ENCODE assay signal across 11 mouse cellular contexts in genomic region chr7:12749431-12750198, GRCm38 (mm10). TPM values are rescaled to one million over a fixed set of nuclear protein-coding genes. Genes with fewer than 3 reads are reported as not detected.
DNase-seq lines count a peak whose midpoint lies in the region; ATAC-seq and TF ChIP-seq lines count a peak whose summit lies in the region.
"Had no signal": no experiment of that assay in that cellular context is flagged by ENCODE, and none has a peak within 500 bp of the region (broad histone marks: within the 10 kb centered on the region; RNA-seq: fewer than 3 reads in every experiment).

No protein-coding gene starts in this region.

- DNase-seq in embryo, embryonic 10.5 days (ENCODE audit: low spot score): peak; percentile 12
- no peak for DNase-seq in embryo, embryonic 10 days (ENCODE audit: low spot score)
- DNase-seq in stomach, postnatal 0 days (ENCODE audit: low spot score): no peak
- DNase-seq in yolk sac, embryonic 10.5 days (ENCODE audit: low spot score): peak; percentile 13
- DNase-seq in left cerebral cortex, postnatal 14 days (ENCODE audit: low spot score in 2 of 2): no peak
- DNase-seq in spleen, adult 18-20 months: no peak
- DNase-seq: lung, adult 18-20 months had no signal

- no peak overlapping the region for H3K4me3 ChIP-seq in stomach, embryonic 14.5 days (ENCODE audit: low read depth, low read length)
- H3K4me3 ChIP-seq in stomach, postnatal 0 days (ENCODE audit: low read depth, low read length): no peak overlapping the region
- peak overlapping the region; percentile 20 for H3K4me3 ChIP-seq in limb, embryonic 15.5 days

- H3K4me2 ChIP-seq in stomach, embryonic 14.5 days (replicated peaks; ENCODE audit: low read depth, low read length): no peak overlapping the region
- no peak overlapping the region for H3K4me2 ChIP-seq in stomach, postnatal 0 days (replicated peaks; ENCODE audit: low read depth)
- peak overlapping the region; percentile 5; the same call in 1 of the 2 replicates for H3K4me2 ChIP-seq in limb, embryonic 15.5 days

- no peak for TF ChIP-seq EP300 in stomach, postnatal 0 days (optimal IDR thresholded peaks at IDR 0.05)

- no peak for TF ChIP-seq CTCF in stomach, postnatal 0 days (IDR thresholded peaks at IDR 0.05; ENCODE audit: low read depth)

- 0 out of 2 replicates have a peak, but pooled peaks have one; percentile 58 for ATAC-seq in stomach, embryonic 14.5 days (ENCODE audit: insufficient number of reproducible peaks, insufficient read depth, low FRiP score, low read depth)
- ATAC-seq in stomach, postnatal 0 days (ENCODE audit: low FRiP score, low TSS enrichment): no peak
- no peak for ATAC-seq in limb, embryonic 15.5 days (ENCODE audit: insufficient number of reproducible peaks, low FRiP score, low TSS enrichment, low read depth)

- H3K9me3 ChIP-seq in stomach, embryonic 14.5 days (ENCODE audit: control insufficient read depth, low read depth, low read length): no peaks in the 10 kb centered on the region
- H3K9me3 ChIP-seq in stomach, postnatal 0 days (ENCODE audit: control insufficient read depth, low read length): no peaks in the 10 kb centered on the region
- H3K9me3 ChIP-seq in limb, embryonic 15.5 days: no peaks in the 10 kb centered on the region

- H3K27me3 ChIP-seq in stomach, embryonic 14.5 days (ENCODE audit: control insufficient read depth, insufficient read depth, low read length): no peaks in the 10 kb centered on the region
- H3K27me3 ChIP-seq in stomach, postnatal 0 days (ENCODE audit: control insufficient read depth, insufficient read depth, low read length): no peaks in the 10 kb centered on the region
- H3K27me3 ChIP-seq in limb, embryonic 15.5 days: no peaks in the 10 kb centered on the region

- intact Hi-C loops in left cerebral cortex, postnatal 14 days (cut with DNase I): no loop called here

- H3K27ac ChIP-seq in stomach, embryonic 14.5 days (ENCODE audit: low read length): no peak overlapping the region
- no peak overlapping the region for H3K27ac ChIP-seq in stomach, postnatal 0 days (replicated peaks)
- no peak overlapping the region for H3K27ac ChIP-seq in limb, embryonic 15.5 days

- no peak overlapping the region for H3K9ac ChIP-seq in stomach, embryonic 14.5 days (replicated peaks; ENCODE audit: low read depth, low read length)
- H3K9ac ChIP-seq in stomach, postnatal 0 days (ENCODE audit: low read length): no peak overlapping the region
- no peak overlapping the region for H3K9ac ChIP-seq in limb, embryonic 15.5 days

- WGBS in stomach, embryonic 14.5 days: 71% methylated on average over 24 of the region's 24 CpGs
- WGBS in stomach, postnatal 0 days: 75% methylated on average over 24 of the region's 24 CpGs
- 70% methylated on average over 24 of the region's 24 CpGs for WGBS in limb, embryonic 15.5 days

- H3K36me3 ChIP-seq in stomach, embryonic 14.5 days (ENCODE audit: control insufficient read depth, insufficient read depth, low read length): no peaks in the 10 kb centered on the region
- H3K36me3 ChIP-seq in stomach, postnatal 0 days (ENCODE audit: control insufficient read depth, insufficient read depth, low read length): no peaks in the 10 kb centered on the region
- H3K36me3 ChIP-seq in limb, embryonic 15.5 days: no peaks in the 10 kb centered on the region

- H3K4me1 ChIP-seq in stomach, embryonic 14.5 days (ENCODE audit: control insufficient read depth, insufficient read depth, low read length): no peaks in the 10 kb centered on the region
- H3K4me1 ChIP-seq in stomach, postnatal 0 days (replicated peaks; ENCODE audit: control insufficient read depth, insufficient read depth): no peaks in the 10 kb centered on the region
- no peaks in the 10 kb centered on the region for H3K4me1 ChIP-seq in limb, embryonic 15.5 days

RNA-seq across cellular contexts. Expression of gene Vmn2r56, which starts 14.8 kb away (rescaled TPM):
- not detected in 2 replicates for polyA plus RNA-seq in stomach, embryonic 14.5 days (2014; fragmentation: Nextera tagmentation; extraction: Ambion mirVana)
- polyA plus RNA-seq in stomach, postnatal 0 days (2015; fragmentation: Nextera tagmentation; extraction: Ambion mirVana): 0.02 TPM in 1 of 2 replicates, not detected in the other
- not detected in 2 replicates for polyA plus RNA-seq in limb, embryonic 15.5 days (2015; fragmentation: Nextera tagmentation; extraction: Ambion mirVana)
- total RNA-seq in left cerebral cortex, postnatal 14 days (2021): not detected
- total RNA-seq: heart, postnatal 25 days had no signal
- polyA plus RNA-seq: C2C12 had no signal

RNA-seq across cellular contexts. Expression of gene Zscan18, which starts 53.8 kb away (rescaled TPM):
- 8.2 and 10.5 TPM in 2 replicates for polyA plus RNA-seq in stomach, embryonic 14.5 days (2014; fragmentation: Nextera tagmentation; extraction: Ambion mirVana)
- 1.3 and 1.7 TPM in 2 replicates for polyA plus RNA-seq in stomach, postnatal 0 days (2015; fragmentation: Nextera tagmentation; extraction: Ambion mirVana)
- 9.0 and 10.0 TPM in 2 replicates for polyA plus RNA-seq in limb, embryonic 15.5 days (2015; fragmentation: Nextera tagmentation; extraction: Ambion mirVana)
- total RNA-seq in left cerebral cortex, postnatal 14 days (2021): 10 to 100 TPM; 14.7 to 17.6 TPM

Comparison
In these comparisons a context has a peak if more than half of its experiments do, and no peak if none do; other contexts are left out.
1. DNase-seq: peak in embryo, embryonic 10.5 days (single experiment) and yolk sac, embryonic 10.5 days (single experiment); none in embryo, embryonic 10 days (single experiment), stomach, postnatal 0 days (single experiment), left cerebral cortex, postnatal 14 days (0 of 2) and spleen, adult 18-20 months (0 of 2).